Mouse (Mus musculus) lung, postnatal 25 days (tissue): ENCODE measurements around the gene Stard7.

Experiments
- DNase-seq: peaks from one replicate; pipeline ENCODE4 v3.0.0; 2022; ENCODE audit warnings: low spot score

The Stard7 gene

DNA sequence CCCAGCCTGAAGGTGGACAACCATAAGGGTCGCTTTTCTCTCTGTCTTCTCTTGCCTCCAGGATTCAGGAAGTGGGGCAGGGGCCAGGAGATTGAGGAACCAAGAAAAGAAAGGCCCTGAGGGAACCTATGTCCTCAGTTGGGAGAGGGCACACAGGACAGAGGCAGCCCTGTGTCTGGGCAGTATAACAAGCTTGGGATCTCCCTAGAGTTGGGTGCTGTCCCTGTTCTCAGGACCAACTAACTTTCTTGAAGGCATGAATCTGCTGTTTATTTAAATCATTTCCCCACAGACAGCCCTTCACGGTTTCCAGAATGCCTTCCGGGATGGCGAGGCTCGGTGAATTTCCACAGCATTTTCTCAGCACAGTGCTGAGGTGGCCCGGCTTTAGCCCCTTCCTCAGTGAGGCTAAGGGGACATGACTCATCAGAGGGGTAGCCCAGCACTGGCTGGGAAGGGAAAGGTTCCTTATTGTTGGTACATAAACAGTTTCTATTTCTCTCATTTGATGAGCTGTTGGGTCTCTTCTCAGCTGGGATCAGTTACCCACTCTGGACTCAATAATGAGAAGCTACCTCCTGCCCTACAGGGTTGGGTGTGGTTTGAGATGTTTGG is 52.8 kb downstream of the Stard7 start:
- DNase-seq = no peak

DNA sequence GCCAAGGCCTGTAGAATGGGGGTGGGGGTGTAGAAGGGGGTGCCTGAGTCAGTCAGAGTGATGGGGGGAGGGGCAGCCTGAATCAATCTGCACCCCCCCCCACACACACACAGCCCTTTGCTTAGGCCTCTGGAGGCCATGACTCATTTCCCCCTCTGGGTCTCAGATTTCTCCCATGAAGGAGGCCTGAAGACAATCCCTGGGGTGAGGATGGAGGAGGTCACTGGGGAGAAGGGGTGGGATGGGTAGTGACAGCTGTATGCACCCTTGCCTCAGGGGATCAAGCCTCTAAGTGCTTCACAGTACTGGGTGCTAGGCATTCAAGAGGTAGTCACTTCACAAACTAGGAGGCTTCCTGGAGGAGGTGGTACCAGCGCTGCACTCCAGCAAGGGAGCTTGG is 53.6 kb downstream of the Stard7 start:
- DNase-seq = no peak

DNA sequence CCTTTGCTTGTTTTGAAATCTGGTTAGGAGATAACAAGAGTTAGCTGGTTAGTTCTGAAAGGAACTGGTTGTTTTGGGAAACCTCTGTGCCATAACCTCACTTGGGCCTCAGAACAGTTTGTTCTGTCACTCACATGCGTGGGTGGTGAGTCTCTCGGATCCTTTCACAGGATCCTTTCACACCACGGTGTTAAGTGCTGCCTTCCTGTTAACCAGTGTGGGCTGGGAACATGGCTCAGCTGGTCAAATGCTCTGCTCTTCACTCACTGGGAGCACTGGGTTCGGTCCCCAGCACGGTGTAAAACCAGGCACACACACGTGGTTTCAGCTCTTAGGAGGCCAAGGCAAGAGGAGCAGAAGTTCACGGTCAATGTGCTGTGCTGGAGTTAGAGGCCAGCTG is 54.4 kb downstream of the Stard7 start:
- DNase-seq = no peak

GRCm38 (mm10) chr2:127328090-127328851 is 58.3 kb downstream of the Stard7 start:
- DNase-seq = no peak

DNA sequence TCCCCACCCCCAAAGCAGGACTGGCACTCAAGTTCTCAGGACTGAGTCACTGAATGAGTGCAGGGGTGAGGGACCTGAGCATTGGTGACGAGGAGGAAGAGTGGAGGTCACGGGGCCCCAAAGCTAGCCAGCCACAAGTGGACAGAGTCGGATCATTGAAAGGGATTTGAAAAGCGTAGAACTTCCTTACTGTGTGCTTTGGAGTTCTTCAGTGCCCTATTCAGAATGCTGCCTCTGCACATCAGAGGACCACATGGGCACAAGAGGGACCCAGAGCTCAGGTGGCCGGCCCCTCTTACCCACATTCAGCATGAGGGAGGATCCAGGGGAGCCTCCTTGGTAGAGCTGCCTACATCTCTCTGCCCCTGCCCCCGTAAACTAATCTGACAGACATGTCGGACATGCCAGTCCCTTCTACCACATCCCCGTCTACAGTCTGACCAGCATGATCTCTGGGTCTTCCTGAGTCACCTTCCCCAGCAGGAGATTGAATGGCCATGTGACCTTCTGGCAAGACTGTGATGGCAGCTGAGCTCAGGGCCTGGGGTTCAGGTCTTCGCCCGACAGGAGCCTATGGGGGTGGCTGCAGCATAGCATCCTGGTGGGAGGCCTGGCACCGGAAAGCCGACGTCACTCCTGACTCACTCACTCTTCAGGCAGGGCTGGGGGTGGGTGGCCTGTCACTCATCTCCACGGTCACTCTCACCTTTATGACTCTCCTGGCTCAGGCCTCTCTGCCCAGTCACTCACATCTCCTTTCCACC is 63.0 kb downstream of the Stard7 start:
- DNase-seq = no peak

- peak; percentile 25 for DNase-seq
These were observed 64.1 kb downstream of the Stard7 start for GRCm38 (mm10) chr2:127333945-127334603.

DNA sequence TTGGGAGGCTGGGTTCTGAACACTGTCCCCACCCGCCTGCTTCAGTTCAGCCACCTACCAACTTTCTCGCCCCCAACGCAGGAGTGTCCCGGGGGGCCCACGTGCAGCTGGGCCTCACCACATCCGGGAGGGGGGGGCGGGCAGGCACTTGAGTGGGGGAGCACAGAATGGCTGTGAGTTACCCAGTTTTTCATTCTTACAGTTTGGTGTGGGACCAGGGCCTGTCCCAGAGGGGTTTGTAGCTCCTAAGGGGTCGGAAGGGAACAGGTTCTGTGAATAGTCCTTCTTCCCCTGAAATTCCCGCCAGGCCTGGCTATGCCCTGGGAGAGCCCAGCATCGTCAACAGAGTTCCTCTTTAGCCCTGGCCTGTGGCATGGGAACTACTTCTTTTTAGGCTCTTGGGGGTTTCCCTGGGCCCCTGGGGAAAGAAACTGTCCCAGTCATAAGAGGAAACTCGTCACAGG is 65.1 kb downstream of the Stard7 start:
- peak; percentile 42 for DNase-seq

DNA sequence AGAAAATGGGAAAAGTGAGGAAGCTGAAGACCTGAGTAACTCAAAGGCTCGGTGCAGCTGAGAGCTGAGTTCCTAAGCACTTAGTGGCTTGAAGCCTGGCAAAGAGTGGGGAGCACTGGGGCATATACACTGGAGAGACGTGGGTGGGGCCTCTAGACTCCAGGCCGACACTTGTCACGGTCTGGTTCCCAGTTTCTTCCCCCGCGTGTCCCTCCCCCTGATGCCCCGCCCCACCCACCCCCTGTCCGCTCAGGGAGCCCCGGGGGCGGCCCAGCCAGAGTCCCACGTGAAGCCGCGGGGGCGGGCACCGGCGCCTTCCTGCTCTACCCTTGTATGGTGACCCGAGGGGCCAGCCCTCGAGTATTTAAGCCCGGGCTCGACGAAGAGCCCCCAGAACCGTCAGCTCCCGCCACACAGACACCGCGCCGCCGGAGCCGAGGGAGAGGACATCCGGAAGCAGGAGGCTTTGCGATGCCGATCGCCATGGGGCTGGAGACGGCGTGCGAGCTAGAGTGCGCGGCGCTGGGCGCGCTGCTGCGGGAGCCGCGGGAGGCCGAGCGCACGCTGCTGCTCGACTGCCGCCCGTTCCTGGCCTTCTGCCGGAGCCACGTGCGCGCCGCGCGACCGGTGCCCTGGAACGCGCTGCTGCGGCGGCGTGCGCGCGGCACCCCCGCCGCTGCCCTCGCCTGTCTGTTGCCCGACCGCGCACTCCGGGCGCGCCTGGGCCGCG is 65.9 kb downstream of the Stard7 start, which contains the start of gene Dusp2:
Gene Dusp2 (plus strand): TSS at position 393 of the 730 bp plus-strand sequence.
- DNase-seq = peak; percentile 89

GRCm38 (mm10) chr2:127336497-127336832 is 66.4 kb downstream of the Stard7 start:
- no peak for DNase-seq

GRCm38 (mm10) chr2:127336885-127337284 is 66.9 kb downstream of the Stard7 start:
- DNase-seq = no peak

GRCm38 (mm10) chr2:127337531-127337930 is 67.5 kb downstream of the Stard7 start:
- no peak for DNase-seq

- DNase-seq = peak; percentile 34
These were observed 68.0 kb downstream of the Stard7 start for GRCm38 (mm10) chr2:127338012-127338411.

GRCm38 (mm10) chr2:127338416-127338815 is 68.4 kb downstream of the Stard7 start, which contains the start of gene Astl:
Gene Astl, plus strand, starts transcription at chr2:127338639.
- DNase-seq = no peak

DNA sequence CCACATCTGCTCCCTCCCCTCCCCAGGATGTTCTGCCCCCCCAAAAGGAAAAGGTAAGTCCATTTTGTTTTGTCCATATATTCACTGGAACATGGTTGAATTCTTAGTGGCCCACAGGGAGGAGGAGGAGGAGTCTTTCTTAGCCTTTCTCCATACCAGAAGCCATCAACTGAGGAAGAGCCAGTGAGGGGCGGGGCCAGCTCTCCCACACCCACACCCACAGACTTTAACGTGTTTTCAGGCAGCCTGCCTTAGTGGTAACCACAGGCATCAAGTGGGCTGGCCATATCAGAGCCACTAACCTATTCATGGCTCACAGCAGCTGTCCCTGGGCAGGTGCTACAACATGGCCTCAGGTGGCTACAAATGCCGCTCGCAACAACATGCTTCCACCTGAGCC is 68.8 kb downstream of the Stard7 start:
- no peak for DNase-seq

DNA sequence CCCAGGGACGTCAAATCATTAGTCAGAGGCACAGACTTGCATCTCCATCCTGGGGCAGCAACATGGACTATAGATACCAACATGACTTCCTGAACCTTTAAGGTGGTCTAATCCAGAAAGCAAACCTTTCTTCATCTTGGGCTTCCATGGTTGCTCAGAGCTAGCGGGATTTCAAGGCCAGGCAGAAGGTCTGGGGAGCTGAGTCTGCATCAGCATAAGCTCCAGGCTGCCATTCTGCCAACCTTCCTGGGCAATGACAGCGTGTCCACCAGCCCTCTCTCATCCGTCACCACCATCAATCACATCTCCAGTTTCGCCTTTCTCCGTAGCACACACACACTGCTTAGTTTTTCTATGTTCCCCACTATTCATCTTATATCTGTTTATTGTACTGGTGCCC is 69.2 kb downstream of the Stard7 start:
- no peak for DNase-seq

DNA sequence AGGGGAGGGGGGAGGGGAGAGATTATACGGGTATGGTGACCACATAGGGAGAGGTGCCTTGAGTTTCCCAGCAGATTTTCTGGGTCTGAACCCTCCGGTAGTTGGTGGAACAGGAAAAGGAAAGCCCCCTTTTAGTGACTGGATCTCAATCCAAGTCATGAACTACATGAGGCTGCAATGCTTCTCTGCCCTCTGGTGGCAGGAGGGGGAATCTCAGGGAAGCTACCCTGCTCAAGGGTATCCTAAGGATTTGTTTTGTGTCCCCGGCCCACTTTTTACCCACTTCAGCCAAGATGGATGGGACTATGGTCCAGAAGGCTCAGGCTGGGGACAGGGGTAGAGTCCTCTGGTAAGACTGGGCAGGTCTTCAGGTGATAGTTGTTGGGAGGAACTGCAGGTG is 71.1 kb downstream of the Stard7 start:
- peak; percentile 40 for DNase-seq

DNA sequence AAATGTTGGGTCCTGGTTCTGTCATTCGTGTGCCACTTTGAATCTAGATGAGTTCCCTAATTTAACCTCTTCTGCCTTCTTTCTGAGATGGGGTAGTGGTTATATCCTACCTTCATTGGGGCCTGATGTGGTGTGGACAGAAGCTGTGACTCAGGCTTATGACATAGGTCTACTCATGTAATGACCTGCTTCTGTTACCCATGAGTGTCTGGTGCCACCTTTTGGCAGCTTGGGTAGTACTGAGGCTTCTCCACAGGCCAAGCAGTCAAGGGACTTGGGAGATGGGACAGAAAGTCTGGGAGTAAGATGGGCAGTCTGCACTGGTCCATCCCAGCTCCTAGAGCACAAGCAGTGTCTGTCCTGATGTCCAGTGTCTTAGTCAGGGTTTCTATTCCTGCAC is 76.3 kb downstream of the Stard7 start:
- DNase-seq = no peak

- DNase-seq = no peak
These were observed 77.3 kb downstream of the Stard7 start for GRCm38 (mm10) chr2:127347147-127347985.
